Mouse (Mus musculus) kidney, embryonic 14.5 days (tissue): ENCODE results near the gene Trim7. TPM values are rescaled to one million over a fixed set of nuclear protein-coding genes. Genes with fewer than 3 reads are reported as not detected.

Experiments used
- ATAC-seq: fragments of 200-750 bp; cut with Nextera tagmentation; 2 replicates; pipeline ENCODE4 v1.8.0; 2017; ENCODE audit warnings: moderate number of reproducible peaks, mild to moderate bottlenecking, moderate TSS enrichment, moderate library complexity; ENCODE audit not compliant: low FRiP score, low TSS enrichment
- H3K27ac ChIP-seq: fragments of 300-500 bp; sonication (generic); 2 replicates; pipeline ENCODE4 v1.5.1; 2014; ENCODE audit warnings: low read depth, mild to moderate bottlenecking, low read length, moderate library complexity, mixed read lengths
- H3K27me3 ChIP-seq: fragments of 300-500 bp; sonication (generic); 2 replicates; pipeline ENCODE4 v1.6.1; 2014; ENCODE audit warnings: mild to moderate bottlenecking, low read length; ENCODE audit not compliant: control insufficient read depth, insufficient read depth
- H3K36me3 ChIP-seq: fragments of 300-500 bp; sonication (generic); 2 replicates; pipeline ENCODE4 v1.6.1; 2014; ENCODE audit warnings: low read length, mixed read lengths; ENCODE audit not compliant: control insufficient read depth, insufficient read depth
- H3K4me1 ChIP-seq: fragments of 300-500 bp; sonication (generic); 2 replicates; pipeline ENCODE4 v1.6.1; 2014; ENCODE audit warnings: low read length, mixed read lengths; ENCODE audit not compliant: control insufficient read depth, insufficient read depth
- H3K4me2 ChIP-seq: fragments of 300-500 bp; sonication (generic); replicated peaks from 2 replicates; pipeline ENCODE4 v1.6.1; 2014; ENCODE audit warnings: low read depth, mild to moderate bottlenecking, low read length
- H3K4me3 ChIP-seq: fragments of 300-500 bp; sonication (generic); 2 replicates; pipeline ENCODE4 v1.5.1; 2014; ENCODE audit warnings: mild to moderate bottlenecking, low read length
- H3K9ac ChIP-seq: fragments of 300-500 bp; sonication (generic); 2 replicates; pipeline ENCODE4 v1.6.1; 2014; ENCODE audit warnings: low read depth, mild to moderate bottlenecking, low read length, moderate library complexity
- H3K9me3 ChIP-seq: fragments of 300-500 bp; sonication (generic); 2 replicates; pipeline ENCODE4 v1.6.1; 2016; ENCODE audit warnings: low read length; ENCODE audit not compliant: control insufficient read depth
- WGBS: fragments of 180-500 bp; shearing (Covaris S2); extraction: QIAGEN DNeasy Blood & Tissue Kit; methylation state at CpG from one replicate; pipeline ENCODE4 v1.1.7; 2014; 5-methylcytosine and 5-hydroxymethylcytosine counted together
- polyA plus RNA-seq: library from polyadenylated mRNA; unstranded; fragments of >200 nt; fragmentation: Nextera tagmentation; extraction: Ambion mirVana; gene quantifications from 2 replicates; pipeline ENCODE4 v1.2.1, GENCODE M21; 2014

Gene Trim7
- polyA plus RNA-seq, 1 experiment from 2014 or later = 2.9 TPM

DNA sequence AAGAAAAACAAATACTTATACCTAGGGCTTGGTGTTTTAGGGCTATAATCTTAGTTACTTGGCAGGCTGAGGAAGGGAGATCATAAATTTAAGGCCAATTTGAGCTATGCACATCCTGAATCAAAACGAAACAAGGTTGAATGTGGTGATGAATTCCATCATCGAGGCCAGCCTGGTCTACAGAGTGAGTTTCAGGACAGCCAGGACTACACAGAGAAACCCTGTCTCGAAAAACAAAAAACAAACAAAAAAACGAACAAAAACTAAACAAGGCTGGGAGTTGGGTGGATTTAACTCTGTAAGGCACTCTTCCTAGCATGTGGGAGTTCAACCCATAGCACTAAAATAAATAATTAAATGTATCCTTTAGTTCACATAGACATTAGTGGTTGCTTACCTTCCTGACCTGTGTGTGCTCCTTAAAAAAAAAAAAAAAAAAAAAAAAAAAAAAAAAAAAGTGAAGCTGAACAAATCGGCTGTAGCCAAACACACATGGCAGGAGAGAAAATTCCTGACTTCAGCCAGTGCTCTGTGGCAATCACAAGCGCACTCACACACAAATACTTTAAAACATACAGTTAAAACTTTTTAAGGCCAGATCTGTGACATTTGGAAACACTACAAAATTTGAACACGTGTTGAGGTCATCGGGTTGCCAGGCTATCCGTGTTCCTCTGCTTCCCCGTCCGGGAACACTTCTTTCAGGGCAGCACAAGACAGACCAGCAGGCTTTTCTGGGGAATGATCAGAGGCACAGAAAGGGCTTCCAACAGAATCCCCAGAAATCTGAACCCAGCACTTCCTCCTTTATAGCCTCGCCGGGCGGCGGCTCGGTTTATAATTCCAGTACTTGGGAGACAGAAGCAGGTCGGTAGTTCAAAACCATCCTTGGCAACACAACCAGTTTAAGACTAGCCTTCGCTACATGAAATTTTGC, 26.7 kb upstream of the Trim7 start:
- Histone ChIP-seq H3K4me2 (peak overlapping the region; percentile 80), H3K4me3 (peak overlapping the region; percentile 91), H3K36me3 (peaks cover 34% of the 10 kb centered on the region), H3K27me3 (no peaks in the 10 kb centered on the region), H3K27ac (peak overlapping the region; percentile 97), H3K9ac (peak overlapping the region; percentile 95), H3K4me1 (peaks cover 15% of the 10 kb centered on the region), H3K9me3 (no peaks in the 10 kb centered on the region)
- ATAC-seq = peak; percentile 15
- WGBS = 6% methylated on average over 18 of the region's 18 CpGs

DNA sequence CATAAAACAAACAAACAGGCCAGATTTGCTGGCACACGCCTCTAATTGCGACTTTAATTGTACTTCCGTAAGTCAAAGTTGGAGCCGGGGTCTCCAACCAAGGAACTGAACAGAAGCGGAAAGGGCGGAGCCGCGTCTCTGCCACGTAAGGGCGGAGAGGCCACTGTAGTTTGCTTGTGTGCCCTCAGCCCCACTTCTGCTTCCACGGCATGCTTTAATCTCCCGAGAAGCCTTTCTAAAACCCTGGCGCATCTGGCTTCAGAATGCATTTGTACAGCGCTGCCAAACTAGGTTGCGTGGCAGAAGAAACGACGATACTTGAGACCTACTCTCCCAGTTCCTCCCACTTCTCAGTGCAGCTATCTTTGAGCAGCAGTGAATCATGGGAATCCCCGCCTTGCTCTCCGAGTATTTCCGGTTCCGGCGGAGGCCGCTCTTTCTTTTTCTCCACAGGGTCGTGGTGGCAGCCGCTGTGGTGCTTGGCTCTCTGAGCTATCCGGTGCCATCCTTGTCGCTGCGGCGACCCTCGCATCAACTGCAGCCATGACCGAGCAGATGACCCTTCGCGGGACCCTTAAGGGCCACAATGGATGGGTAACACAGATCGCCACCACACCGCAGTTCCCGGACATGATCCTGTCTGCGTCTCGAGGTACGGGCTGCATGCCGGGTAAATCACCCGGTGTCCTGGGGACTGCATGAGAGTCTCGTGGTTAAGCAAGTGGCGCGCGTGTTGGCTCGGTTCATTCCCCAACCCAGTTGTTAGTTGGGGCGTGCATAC, 25.8 kb upstream of the Trim7 start, which contains the start of gene Rack1:
Gene Rack1, plus strand, starts transcription at position 412 of the 781 bp plus-strand sequence.
- no peaks in the 10 kb centered on the region for H3K9me3 ChIP-seq
- WGBS = under 1% methylated on average over 47 of the region's 47 CpGs
- peaks cover 42% of the 10 kb centered on the region for H3K36me3 ChIP-seq
- H3K4me3 ChIP-seq = peak within 1 kb of the TSS; percentile 91
- peak; percentile 88 for ATAC-seq
- H3K9ac ChIP-seq = peak within 1 kb of the TSS; percentile 95
- H3K27me3 ChIP-seq = no peaks in the 10 kb centered on the region
- peaks cover 15% of the 10 kb centered on the region for H3K4me1 ChIP-seq
- H3K4me2 ChIP-seq = peak within 1 kb of the TSS; percentile 80
- H3K27ac ChIP-seq = peak within 1 kb of the TSS; percentile 97

- WGBS = 75% methylated on average over 17 of the region's 17 CpGs
Observed at GRCm38 (mm10) chr11:48801831-48802772, 23.8 kb upstream of the Trim7 start.

GRCm38 (mm10) chr11:48803988-48804387, 22.0 kb upstream of the Trim7 start:
- Histone ChIP-seq H3K27ac (no peak overlapping the region), H3K36me3 (peaks cover 80% of the 10 kb centered on the region), H3K4me3 (no peak overlapping the region), H3K4me1 (peaks cover 10% of the 10 kb centered on the region), H3K4me2 (no peak overlapping the region), H3K9me3 (no peaks in the 10 kb centered on the region), H3K27me3 (no peaks in the 10 kb centered on the region), H3K9ac (no peak overlapping the region)
- no peak for ATAC-seq
- 96% methylated on average over 2 of the region's 2 CpGs for WGBS

More at GRCm38 (mm10) chr11:48801831-48802772, 23.8 kb upstream of the Trim7 start:
- Histone ChIP-seq H3K4me2 (peak overlapping the region; percentile 80), H3K36me3 (peaks cover 62% of the 10 kb centered on the region), H3K27me3 (no peaks in the 10 kb centered on the region), H3K4me3 (peak overlapping the region; percentile 91), H3K9ac (peak overlapping the region; percentile 95), H3K27ac (no peak overlapping the region), H3K9me3 (no peaks in the 10 kb centered on the region), H3K4me1 (peaks cover 15% of the 10 kb centered on the region)
- no peak for ATAC-seq

DNA sequence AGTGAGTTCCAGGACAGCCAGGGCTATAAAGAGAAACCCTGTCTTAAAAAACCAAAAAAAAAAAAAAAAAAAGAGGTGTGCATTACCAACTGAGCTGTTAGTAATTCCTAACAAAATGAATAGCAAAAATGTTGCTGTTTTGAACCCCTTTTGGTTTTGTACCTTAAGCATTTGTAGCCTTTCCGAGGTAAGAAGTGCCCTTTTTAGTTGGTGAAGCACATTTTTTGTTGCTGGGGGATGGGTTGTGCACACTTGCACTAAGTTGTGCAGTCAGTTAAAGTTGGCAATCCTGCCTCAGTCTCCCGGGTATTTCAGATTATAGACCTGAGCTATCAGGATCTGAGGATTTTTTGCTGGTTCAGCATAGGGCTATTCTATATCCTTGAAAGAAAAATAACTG, 21.0 kb upstream of the Trim7 start:
- H3K4me1 ChIP-seq = peaks cover 10% of the 10 kb centered on the region

DNA sequence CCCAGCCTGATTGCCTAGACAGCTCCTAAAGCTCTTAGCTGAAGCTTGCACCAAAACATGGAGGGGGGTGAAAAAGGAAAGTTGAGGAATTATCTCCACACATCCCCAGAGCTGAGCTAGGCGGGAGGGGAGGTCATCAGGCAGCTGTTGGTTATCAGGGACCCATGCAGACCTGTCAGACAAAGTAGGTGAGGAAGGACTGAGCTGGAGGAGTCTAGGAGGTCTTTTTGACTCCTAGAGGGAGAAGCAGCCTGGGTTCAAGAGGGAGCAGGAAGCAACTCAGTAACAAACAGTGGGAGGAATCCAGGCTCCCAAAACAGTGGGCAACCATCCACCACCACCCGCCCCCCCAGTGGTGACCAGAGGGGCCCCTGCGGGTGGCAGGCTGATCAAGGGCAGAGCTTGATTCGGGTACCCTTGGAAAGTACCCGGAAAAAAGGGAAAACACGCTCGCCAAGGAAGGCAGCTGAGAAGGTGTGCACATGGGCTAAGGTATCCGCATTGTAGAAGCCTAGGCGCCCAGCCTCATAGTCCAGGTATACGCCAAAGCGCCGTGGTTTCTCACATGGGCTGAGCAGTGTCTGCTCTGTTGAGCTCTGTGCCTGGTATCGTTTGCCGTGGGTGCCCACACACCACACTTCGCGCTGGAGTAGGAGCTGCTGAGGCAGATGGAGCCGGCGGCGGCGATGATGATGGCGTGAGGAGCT, 18.9 kb upstream of the Trim7 start:
- Histone ChIP-seq H3K9me3 (no peaks in the 10 kb centered on the region), H3K4me3 (no peak overlapping the region), H3K4me1 (peaks cover 5% of the 10 kb centered on the region; the same call in 1 of the 2 replicates), H3K27me3 (no peaks in the 10 kb centered on the region), H3K36me3 (peaks cover 99% of the 10 kb centered on the region), H3K27ac (no peak overlapping the region), H3K9ac (0 out of 2 replicates have a peak overlapping the region, but pooled peaks have one; percentile 2), H3K4me2 (no peak overlapping the region)
- WGBS = 70% methylated on average over 21 of the region's 21 CpGs
- ATAC-seq = peak; percentile 66

More for the DNA sequence above, 21.0 kb upstream of the Trim7 start:
- no peak overlapping the region for H3K27ac ChIP-seq
- H3K27me3 ChIP-seq = no peaks in the 10 kb centered on the region
- no peak overlapping the region for H3K9ac ChIP-seq
- peaks cover 89% of the 10 kb centered on the region for H3K36me3 ChIP-seq
- H3K4me3 ChIP-seq = no peak overlapping the region
- ATAC-seq = no peak
- no peak overlapping the region for H3K4me2 ChIP-seq
- no peaks in the 10 kb centered on the region for H3K9me3 ChIP-seq
- 94% methylated on average over 2 of the region's 2 CpGs for WGBS

GRCm38 (mm10) chr11:48807563-48808303, 18.2 kb upstream of the Trim7 start:
- Histone ChIP-seq H3K27me3 (no peaks in the 10 kb centered on the region), H3K4me2 (no peak overlapping the region), H3K36me3 (peaks cover 98% of the 10 kb centered on the region), H3K4me3 (no peak overlapping the region), H3K9ac (0 out of 2 replicates have a peak overlapping the region, but pooled peaks have one; percentile 2), H3K27ac (no peak overlapping the region), H3K9me3 (no peaks in the 10 kb centered on the region), H3K4me1 (no peaks in the 10 kb centered on the region)
- ATAC-seq = peak; percentile 18
- 70% methylated on average over 14 of the region's 14 CpGs for WGBS
